Mouse (Mus musculus): ENCODE data around the gene Pnpla1.

DNA sequence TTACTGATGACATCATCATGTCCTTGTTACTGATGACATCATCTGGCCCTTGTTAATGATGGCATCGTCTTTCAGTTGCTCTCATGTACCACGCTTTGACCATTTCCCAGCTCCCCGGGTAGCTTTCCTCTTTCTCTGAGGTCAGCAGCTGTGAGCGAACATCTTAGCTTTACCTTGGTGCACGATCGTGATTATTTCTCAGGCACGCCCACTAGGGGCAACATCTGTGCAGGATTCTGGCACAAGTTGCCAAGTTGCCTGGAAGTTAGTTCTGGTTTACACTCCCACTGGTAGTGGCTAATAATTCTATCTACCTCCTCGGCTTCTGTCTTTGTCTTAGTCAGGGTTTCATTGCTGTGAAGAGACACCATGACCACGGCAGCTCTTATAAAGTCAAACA, 26.2 kb upstream of the Pnpla1 start:
- no peak for TF ChIP-seq EP300 (optimal IDR thresholded peaks at IDR 0.05)
- peak; percentile 22 for TF ChIP-seq CTCF (IDR thresholded peaks at IDR 0.05; ENCODE audit: low read depth)

Data from stomach, postnatal 0 days (tissue).